In genomic region chr5:120131600-120131999, GRCm38 (mm10) we compare ENCODE assay signal across 9 mouse cellular contexts. TPM values are rescaled to one million over a fixed set of nuclear protein-coding genes. Genes with fewer than 3 reads are reported as not detected.
DNase-seq lines count a peak whose midpoint lies in the region; ATAC-seq lines count a peak whose summit lies in the region.
"Had no signal": no experiment of that assay in that cellular context is flagged by ENCODE, and none has a peak within 500 bp of the region (broad histone marks: within the 10 kb centered on the region; RNA-seq: fewer than 3 reads in every experiment).

No protein-coding gene starts in this region.

- H3K9me3 ChIP-seq in midbrain, embryonic 10.5 days (replicated peaks): no peaks in the 10 kb centered on the region
- no peaks in the 10 kb centered on the region for H3K9me3 ChIP-seq in midbrain, embryonic 15.5 days
- H3K9me3 ChIP-seq: heart, embryonic 13.5 days had no signal

- H3K4me1 ChIP-seq in midbrain, embryonic 10.5 days: peaks cover 14% of the 10 kb centered on the region
- peaks cover 10% of the 10 kb centered on the region for H3K4me1 ChIP-seq in midbrain, embryonic 15.5 days

- H3K4me2 ChIP-seq in midbrain, embryonic 15.5 days: no peak overlapping the region
- H3K4me2 ChIP-seq: heart, embryonic 13.5 days had no signal

- peaks cover 82% of the 10 kb centered on the region for H3K36me3 ChIP-seq in midbrain, embryonic 10.5 days
- H3K36me3 ChIP-seq in midbrain, embryonic 15.5 days (replicated peaks): no peaks in the 10 kb centered on the region

- WGBS in midbrain, embryonic 10.5 days: 64% methylated on average over 5 of the region's 5 CpGs
- 59% methylated on average over 5 of the region's 5 CpGs for WGBS in midbrain, embryonic 15.5 days

- no peak overlapping the region for H3K4me3 ChIP-seq in midbrain, embryonic 10.5 days
- no peak overlapping the region for H3K4me3 ChIP-seq in midbrain, embryonic 15.5 days
- H3K4me3 ChIP-seq: heart, embryonic 13.5 days had no signal

- peak; percentile 60 to 74 for DNase-seq in cerebellum, postnatal 14 days
- DNase-seq in cerebellum, adult 11 months: no peak
- DNase-seq in midbrain, embryonic 10.5 days (ENCODE audit: low spot score): peak; percentile 32
- peak; percentile 70 for DNase-seq in embryo, embryonic 10 days (ENCODE audit: low spot score)
- DNase-seq in lung, postnatal 14 days: peak; percentile 31
- no peak for DNase-seq in ovary, postnatal 14 days (ENCODE audit: low spot score)
- DNase-seq in layer of hippocampus, adult 18-20 months (ENCODE audit: low spot score in 2 of 2): no peak

- no peak overlapping the region for H3K9ac ChIP-seq in midbrain, embryonic 15.5 days
- H3K9ac ChIP-seq: heart, embryonic 13.5 days had no signal

- H3K27ac ChIP-seq in midbrain, embryonic 10.5 days (replicated peaks): no peak overlapping the region
- no peak overlapping the region for H3K27ac ChIP-seq in midbrain, embryonic 15.5 days
- H3K27ac ChIP-seq: heart, embryonic 13.5 days had no signal

- no peak for ATAC-seq in midbrain, embryonic 15.5 days (replicated peaks)

- no peaks in the 10 kb centered on the region for H3K27me3 ChIP-seq in midbrain, embryonic 10.5 days (ENCODE audit: low read depth, poor library complexity, severe bottlenecking)
- H3K27me3 ChIP-seq in midbrain, embryonic 15.5 days (replicated peaks): no peaks in the 10 kb centered on the region
- H3K27me3 ChIP-seq: heart, embryonic 13.5 days had no signal

RNA-seq across cellular contexts. Expression of gene Rbm19, which starts 15.3 kb away (rescaled TPM):
- polyA plus RNA-seq in midbrain, embryonic 10.5 days (2016; fragmentation: Nextera tagmentation; extraction: Ambion mirVana): 32.0 and 34.2 TPM in 2 replicates
- 18.8 and 22.2 TPM in 2 replicates for polyA plus RNA-seq in midbrain, embryonic 15.5 days (2015; fragmentation: Nextera tagmentation; extraction: Ambion mirVana)
- total RNA-seq in layer of hippocampus, adult 18-20 months (2021): 10 to 100 TPM; 18.7 to 21.4 TPM

Comparison
In these comparisons a context has a peak if more than half of its experiments do, and no peak if none do; other contexts are left out.
1. DNase-seq: peak in cerebellum, postnatal 14 days (2 of 2), midbrain, embryonic 10.5 days (single experiment), embryo, embryonic 10 days (single experiment) and lung, postnatal 14 days (single experiment); none in cerebellum, adult 11 months (single experiment), ovary, postnatal 14 days (single experiment) and layer of hippocampus, adult 18-20 months (0 of 2).